Mouse (Mus musculus) cerebellum, adult 8-10 months (tissue): ENCODE results near the gene Frmd4b.

Source experiments
- DNase-seq: peaks from one replicate; pipeline ENCODE4 v3.0.0; 2022

The Frmd4b gene

GRCm38 (mm10) chr6:97518467-97518866 lies 98.9 kb downstream of the Frmd4b start:
- DNase-seq, result no peak

- no peak for DNase-seq
Measured at GRCm38 (mm10) chr6:97517616-97518235, 99.6 kb downstream of the Frmd4b start.

GRCm38 (mm10) chr6:97516941-97517340 lies 100.4 kb downstream of the Frmd4b start:
- DNase-seq, result no peak

- DNase-seq, result no peak
Measured at GRCm38 (mm10) chr6:97510771-97511170, 106.6 kb downstream of the Frmd4b start.

- DNase-seq, result no peak
Measured at GRCm38 (mm10) chr6:97509434-97509833, 107.9 kb downstream of the Frmd4b start.

GRCm38 (mm10) chr6:97508480-97508879 lies 108.9 kb downstream of the Frmd4b start:
- DNase-seq, result no peak

- DNase-seq, result no peak
Measured at GRCm38 (mm10) chr6:97507893-97508292, 109.4 kb downstream of the Frmd4b start.

- DNase-seq, result peak; percentile 15
Measured at GRCm38 (mm10) chr6:97506141-97506650, 111.1 kb downstream of the Frmd4b start.

- DNase-seq, result no peak
Measured at GRCm38 (mm10) chr6:97504673-97505072, 112.7 kb downstream of the Frmd4b start.

GRCm38 (mm10) chr6:97501000-97501399 lies 116.3 kb downstream of the Frmd4b start:
- DNase-seq, result no peak

- DNase-seq, result no peak
Measured at GRCm38 (mm10) chr6:97500246-97500645, 117.1 kb downstream of the Frmd4b start.

- no peak for DNase-seq
Measured at GRCm38 (mm10) chr6:97496002-97496401, 121.3 kb downstream of the Frmd4b start.

GRCm38 (mm10) chr6:97491065-97491464 lies 126.3 kb downstream of the Frmd4b start:
- DNase-seq, result no peak

GRCm38 (mm10) chr6:97488821-97489220 lies 128.5 kb downstream of the Frmd4b start:
- peak; percentile 5 for DNase-seq

GRCm38 (mm10) chr6:97488280-97488679 lies 129.1 kb downstream of the Frmd4b start:
- DNase-seq, result peak; percentile 7

GRCm38 (mm10) chr6:97487535-97488081 lies 129.7 kb downstream of the Frmd4b start:
- DNase-seq, result peak; percentile 50

- DNase-seq, result peak; percentile 12
Measured at GRCm38 (mm10) chr6:97486813-97487361, 130.5 kb downstream of the Frmd4b start.

- DNase-seq, result no peak
Measured at GRCm38 (mm10) chr6:97485886-97486386, 131.4 kb downstream of the Frmd4b start.

- no peak for DNase-seq
Measured at GRCm38 (mm10) chr6:97481912-97482311, 135.4 kb downstream of the Frmd4b start.

GRCm38 (mm10) chr6:97478981-97479860 lies 138.1 kb downstream of the Frmd4b start:
- no peak for DNase-seq

- no peak for DNase-seq
Measured at GRCm38 (mm10) chr6:97473672-97474071, 143.7 kb downstream of the Frmd4b start.

- no peak for DNase-seq
Measured at GRCm38 (mm10) chr6:97472873-97473550, 144.3 kb downstream of the Frmd4b start.
